Mouse (Mus musculus) C2C12 (cell line): ENCODE data around the gene Arhgap31.

Experiments
- CEBPB ChIP-seq: IDR thresholded peaks from one replicate; pipeline ENCODE4 v1.6.1; 2011; ENCODE audit warnings: low read depth, mild to moderate bottlenecking, control low read depth, moderate library complexity
- CTCF ChIP-seq: IDR thresholded peaks from one replicate; pipeline ENCODE4 v1.5.1; 2011; ENCODE audit not compliant: control insufficient read depth, insufficient read depth, insufficient read length
- FOSL1 ChIP-seq: IDR thresholded peaks from one replicate; pipeline ENCODE4 v1.8.0; 2011; ENCODE audit warnings: mild to moderate bottlenecking, low read length; ENCODE audit not compliant: poor library complexity, insufficient read depth, severe bottlenecking
- MAX ChIP-seq: IDR thresholded peaks from one replicate; pipeline ENCODE4 v1.6.1; 2011; ENCODE audit warnings: mild to moderate bottlenecking, control low read depth
- MYOD1 ChIP-seq: IDR thresholded peaks from one replicate; pipeline ENCODE4 v1.6.1; 2011; ENCODE audit warnings: low read depth; ENCODE audit not compliant: control insufficient read depth, insufficient read length
- MYOG ChIP-seq: IDR thresholded peaks from one replicate; pipeline ENCODE4 v1.6.1; 2011; ENCODE audit not compliant: control insufficient read depth, insufficient read length; ENCODE audit errors: extremely low read depth
- USF1 ChIP-seq: IDR thresholded peaks from one replicate; pipeline ENCODE4 v1.6.1; 2011; ENCODE audit warnings: low read depth, mild to moderate bottlenecking, control low read depth, moderate library complexity

GRCm38 (mm10) chr16:38750803-38751202 is 37.7 kb upstream of the Arhgap31 start:
- TF ChIP-seq CTCF, result no peak
- TF ChIP-seq FOSL1, result no peak
- TF ChIP-seq MAX, result no peak
- no peak for TF ChIP-seq MYOD1
- TF ChIP-seq MYOG, result no peak
- TF ChIP-seq USF1, result no peak
- no peak for TF ChIP-seq CEBPB
